Mouse (Mus musculus): Measurements from ENCODE around the gene Zfp759. TPM values are rescaled to one million over a fixed set of nuclear protein-coding genes. Genes with fewer than 3 reads are reported as not detected.
"Not testable (repeated sequence)": the region's sequence is repeated elsewhere in the genome, so short reads cannot be mapped to it uniquely, and the experiment has no call there.

Gene Zfp759
- 1 to 10 TPM; 4.0 to 6.5 TPM for total RNA-seq (2021)
- long read RNA-seq, experiment 1, partial matches to known transcripts = 0 of 1 reads
- long read RNA-seq, experiment 1, other reads (novel, unspliced or antisense) = 0 of 1 reads
- long read RNA-seq, experiment 2, partial matches to known transcripts = 0 of 1 reads
- long read RNA-seq, experiment 2, other reads (novel, unspliced or antisense) = 0 of 1 reads

- intact Hi-C loops (cut with DNase I) = loop anchor here (10.0 kb wide), 1 partner anchor 183 kb away; the partner anchor contains the start of gene Zfp457
- not testable (repeated sequence) for DNase-seq
Measured at GRCm38 (mm10) chr13:67121360-67121759, at the start of gene Zfp759. Gene Zfp759, plus strand, starts transcription at chr13:67121660.

DNA sequence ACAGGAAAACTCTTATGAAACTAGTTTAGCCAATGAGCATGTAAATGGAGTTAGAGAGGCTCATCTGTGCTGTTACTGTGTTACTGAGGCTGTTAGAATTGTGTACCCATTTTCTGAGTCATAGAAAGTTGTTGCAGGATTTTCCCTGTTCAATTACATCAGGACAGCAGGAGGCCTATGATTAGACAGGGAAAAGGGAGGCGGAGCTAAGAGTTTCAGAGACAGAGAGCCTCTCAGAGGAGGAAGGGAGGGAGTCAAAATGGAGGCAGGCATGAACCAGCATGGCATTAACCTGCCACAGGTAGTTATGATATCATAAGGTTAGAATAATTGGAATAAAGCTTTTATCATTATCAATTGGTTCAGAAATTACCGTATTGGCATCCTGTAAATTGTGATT, 48.7 kb upstream of the Zfp759 start:
- intact Hi-C loops (cut with DNase I) = no loop called here
- DNase-seq = no peak

DNA sequence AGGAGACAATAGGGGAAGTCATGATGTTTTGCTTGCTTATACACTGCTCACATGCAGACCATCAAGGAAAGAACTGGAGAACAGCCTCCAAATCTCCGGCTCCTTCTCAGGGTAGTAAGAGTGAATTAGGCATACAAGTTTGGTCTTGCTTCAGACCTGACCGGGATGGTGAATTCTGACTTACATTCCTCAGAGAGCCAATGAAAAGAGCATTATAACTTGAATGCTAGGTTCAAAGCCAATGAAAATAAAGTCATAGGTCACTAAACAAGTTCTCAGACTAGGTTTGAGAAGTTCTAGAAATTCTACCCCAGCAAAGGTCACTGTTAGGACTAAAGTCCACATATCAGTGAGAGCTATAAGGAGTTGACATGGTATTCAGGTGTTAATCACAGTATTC, 44.2 kb upstream of the Zfp759 start:
- DNase-seq = no peak
- intact Hi-C loops (cut with DNase I) = no loop called here

DNA sequence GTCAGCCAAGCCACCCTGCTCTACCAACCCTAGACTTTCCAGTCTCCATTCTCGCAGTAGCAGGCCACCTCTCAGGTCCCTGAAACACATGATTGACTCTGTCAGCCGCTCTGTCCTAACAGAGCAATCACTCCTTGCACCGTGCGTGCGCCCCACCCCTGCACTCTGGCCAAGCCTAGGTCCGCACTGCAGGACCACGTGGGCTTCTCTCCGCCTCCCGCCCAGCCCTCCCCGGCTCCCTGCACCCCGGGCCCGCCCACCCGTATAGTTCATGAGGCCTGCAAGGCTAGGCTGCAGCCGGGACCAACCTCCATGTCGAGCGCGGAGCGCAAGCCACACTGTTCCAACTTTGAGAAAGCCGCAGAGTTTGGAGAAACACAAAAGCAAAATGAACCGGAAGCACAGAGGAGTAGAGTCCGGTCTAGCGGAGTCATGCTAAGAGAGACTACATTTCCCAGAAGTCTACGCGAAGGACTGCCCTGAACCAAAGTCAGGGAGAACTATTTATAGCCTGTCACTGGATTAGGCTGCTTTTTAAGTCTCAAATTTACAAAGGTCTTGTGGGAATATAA, 40.2 kb upstream of the Zfp759 start:
- intact Hi-C loops (cut with DNase I) = loop anchor here (1.0 to 5.0 kb wide), 2 partner anchors 27 to 46 kb away; partner anchors contain the start of gene Gm28557
- DNase-seq = peak; percentile 76 to 79

DNA sequence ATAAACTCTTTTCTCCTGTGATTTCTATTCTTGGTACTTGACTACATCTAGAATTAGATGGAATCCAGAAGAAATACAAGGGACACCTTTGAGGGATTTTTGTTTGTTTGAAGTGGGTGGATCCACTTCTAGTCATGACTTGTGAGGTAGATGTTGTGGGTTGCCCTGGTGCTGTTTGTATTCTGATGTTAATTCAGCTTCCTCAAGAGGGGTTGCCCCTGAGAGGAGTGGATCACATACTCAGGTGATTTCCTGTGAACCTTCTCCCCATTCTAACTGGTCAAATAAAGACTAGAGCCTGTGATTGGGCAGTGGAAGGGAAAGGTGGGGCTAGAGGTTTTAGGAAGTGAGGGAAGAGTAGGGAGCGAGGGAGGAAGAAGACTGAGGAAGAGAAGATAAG, 39.5 kb upstream of the Zfp759 start:
- no peak for DNase-seq
- intact Hi-C loops (cut with DNase I) = loop anchor here (1.0 to 5.0 kb wide), 2 partner anchors 26 to 45 kb away; partner anchors contain the start of gene Gm28557

DNA sequence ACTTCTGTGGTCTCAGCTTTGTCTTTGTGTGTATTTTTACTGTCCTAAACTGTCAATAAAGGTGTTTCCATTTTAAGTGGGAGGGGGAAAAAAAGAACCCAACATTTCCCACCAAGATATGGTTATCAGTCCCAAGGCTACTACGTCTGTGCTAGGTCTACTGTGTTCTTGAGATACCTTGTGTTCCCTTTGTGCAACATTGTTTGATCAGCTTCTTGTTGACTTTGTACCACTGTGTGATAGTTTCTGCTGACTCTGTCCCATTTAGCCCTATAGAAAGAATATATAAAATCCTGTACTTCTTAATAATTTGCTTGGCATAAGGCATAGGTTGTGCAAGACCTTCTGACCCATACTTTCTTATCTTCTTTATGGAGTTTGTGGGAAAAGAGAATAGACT, 31.3 kb upstream of the Zfp759 start:
- intact Hi-C loops (cut with DNase I) = no loop called here
- no peak for DNase-seq

- intact Hi-C loops (cut with DNase I) = no loop called here
- no peak for DNase-seq
Measured at GRCm38 (mm10) chr13:67097876-67098275, 23.6 kb upstream of the Zfp759 start, which contains the start of gene Zfp708. Gene Zfp708, minus strand, starts transcription at chr13:67097976.

DNA sequence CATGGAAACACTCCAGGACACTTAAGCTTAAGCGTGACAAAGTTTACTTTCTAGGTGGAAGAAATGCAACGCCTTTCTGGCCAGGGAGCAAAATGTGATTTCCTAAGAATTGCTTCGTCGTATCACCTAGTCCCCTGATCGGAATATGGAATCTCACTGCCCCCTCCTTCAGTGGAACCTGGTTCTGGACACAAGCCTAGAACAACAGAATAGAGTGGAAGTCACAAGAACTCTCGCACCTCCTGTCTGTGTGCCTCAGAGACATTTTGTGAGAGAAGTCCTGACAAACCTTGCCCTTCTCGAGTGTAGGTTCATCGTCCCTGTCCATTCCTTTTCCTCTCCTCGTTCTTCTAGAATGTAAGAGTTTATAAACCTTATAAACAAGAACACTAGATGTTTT, 13.8 kb upstream of the Zfp759 start:
- intact Hi-C loops (cut with DNase I) = loop anchor here (1.0 to 5.0 kb wide), 2 partner anchors 26 to 105 kb away; no protein-coding TSS in a partner anchor
- no peak for DNase-seq

- intact Hi-C loops (cut with DNase I) = loop anchor here (1.0 to 5.0 kb wide), 2 partner anchors 27 to 106 kb away; no protein-coding TSS in a partner anchor
- peak; percentile 82 to 92 for DNase-seq
Measured at GRCm38 (mm10) chr13:67108194-67108820, 13.2 kb upstream of the Zfp759 start, which contains the start of gene Gm28557. Gene Gm28557, minus strand, starts transcription at chr13:67108604.

DNA sequence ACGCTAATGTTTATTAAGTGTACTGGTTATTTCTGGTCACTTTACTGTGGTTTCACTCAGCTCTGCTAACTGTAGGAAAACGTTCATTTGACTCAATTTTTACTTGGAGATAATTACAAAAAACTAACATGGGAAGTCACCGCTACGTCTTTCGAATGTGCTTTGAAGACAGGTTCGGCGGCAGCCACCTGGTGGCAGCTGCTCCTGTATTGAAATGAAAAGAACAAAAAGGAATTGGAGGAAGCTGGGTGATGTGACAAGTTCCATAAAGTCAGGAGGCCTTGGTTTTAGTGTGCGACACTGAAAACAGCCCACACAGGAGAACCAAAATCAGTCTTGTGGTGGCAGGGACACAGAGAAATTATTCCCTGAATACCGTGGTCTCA, 12.6 kb upstream of the Zfp759 start:
- peak in 1 of 2 experiments; percentile 7 for DNase-seq
- intact Hi-C loops (cut with DNase I) = loop anchor here (1.0 to 5.0 kb wide), 2 partner anchors 28 to 107 kb away; no protein-coding TSS in a partner anchor

DNA sequence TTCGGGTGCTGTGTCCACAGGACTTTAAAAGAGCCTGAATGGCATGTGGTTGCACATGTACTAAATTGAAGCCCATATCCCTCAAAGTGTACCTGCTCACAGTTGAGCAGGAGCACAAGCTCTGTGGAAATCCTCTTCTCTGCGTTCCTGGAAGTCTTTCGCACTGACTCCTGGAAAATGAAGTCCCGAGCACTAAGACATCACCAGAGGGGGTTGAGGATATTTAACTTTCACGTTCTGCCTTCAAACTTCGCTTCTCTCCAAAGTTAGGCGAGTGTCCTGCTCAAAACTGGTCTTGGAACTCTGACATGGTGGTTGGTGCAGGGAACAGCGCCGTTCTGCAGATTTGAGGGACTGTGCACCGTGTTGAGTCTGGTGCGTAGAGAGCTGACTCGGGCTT, 9.4 kb upstream of the Zfp759 start:
- peak in 1 of 2 experiments; percentile 15 for DNase-seq

GRCm38 (mm10) chr13:67113287-67113686, 8.2 kb upstream of the Zfp759 start:
- intact Hi-C loops (cut with DNase I) = no loop called here
- no peak for DNase-seq

More for the DNA sequence above, 9.4 kb upstream of the Zfp759 start:
- intact Hi-C loops (cut with DNase I) = no loop called here

- intact Hi-C loops (cut with DNase I); DNase-seq: not testable (repeated sequence)
Measured at GRCm38 (mm10) chr13:67116163-67116562, 5.3 kb upstream of the Zfp759 start, which contains the start of gene Rslcan18. Gene Rslcan18, minus strand, starts transcription at chr13:67116263.

DNA sequence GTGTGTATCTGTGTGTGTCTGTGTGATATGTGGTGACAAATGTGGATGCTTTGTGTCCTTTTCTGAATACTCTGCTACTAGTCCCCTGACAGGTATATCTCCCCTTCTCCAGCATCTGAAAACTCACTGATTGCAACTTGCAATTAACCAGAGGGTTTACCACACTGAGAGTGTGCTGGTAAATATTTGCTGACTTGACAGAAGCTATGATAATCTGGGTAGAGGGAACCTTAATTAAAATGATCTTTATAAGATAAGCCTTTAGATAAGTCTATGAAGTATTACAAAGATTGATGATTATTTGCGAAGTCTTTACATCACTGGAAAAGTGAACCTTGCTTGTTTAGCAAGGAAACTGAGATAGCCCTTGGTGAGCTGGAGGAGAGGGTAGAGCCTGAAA, 3.0 kb downstream of the Zfp759 start:
- intact Hi-C loops (cut with DNase I) = loop anchor here (10.0 kb wide), 1 partner anchor 180 kb away; the partner anchor contains the start of gene Zfp457

GRCm38 (mm10) chr13:67127507-67127906, 6.0 kb downstream of the Zfp759 start:
- not testable (repeated sequence) for DNase-seq
- intact Hi-C loops (cut with DNase I) = loop anchor here (5.0 to 10.0 kb wide), 2 partner anchors 45 to 177 kb away; partner anchors contain the start of gene Zfp457

More for the DNA sequence above, 3.0 kb downstream of the Zfp759 start:
- DNase-seq = no peak

- intact Hi-C loops (cut with DNase I) = loop anchor here (5.0 to 10.0 kb wide), 2 partner anchors 46 to 177 kb away; partner anchors contain the start of gene Zfp457
- DNase-seq = peak; percentile 64 to 85
Measured at GRCm38 (mm10) chr13:67128038-67128721, 6.7 kb downstream of the Zfp759 start.

DNA sequence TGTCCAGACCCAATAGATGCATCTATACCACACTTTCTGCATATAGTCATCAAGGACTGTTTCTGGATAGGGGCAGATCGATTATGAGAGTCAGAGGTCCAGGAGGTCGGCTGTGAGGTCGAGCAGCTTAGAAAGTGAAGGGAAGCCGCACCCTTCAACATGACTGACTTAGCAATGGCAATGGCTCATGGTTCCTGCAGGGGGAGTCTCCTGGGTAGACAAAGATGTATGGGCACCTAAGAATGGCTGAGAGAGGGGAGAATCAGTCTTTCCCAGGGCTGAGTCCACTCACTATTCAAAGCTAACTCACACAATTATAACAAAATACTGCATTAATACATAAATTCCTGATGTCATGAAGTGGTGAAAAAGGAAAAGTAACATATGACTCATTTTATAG, 44.7 kb downstream of the Zfp759 start:
- intact Hi-C loops (cut with DNase I); DNase-seq: not testable (repeated sequence)

- DNase-seq = peak; percentile 70 to 77
- intact Hi-C loops (cut with DNase I) = not testable (repeated sequence)
Measured at GRCm38 (mm10) chr13:67172991-67173722, 51.7 kb downstream of the Zfp759 start, which contains the start of gene Rsl1. Gene Rsl1, plus strand, starts transcription at chr13:67173182.

DNA sequence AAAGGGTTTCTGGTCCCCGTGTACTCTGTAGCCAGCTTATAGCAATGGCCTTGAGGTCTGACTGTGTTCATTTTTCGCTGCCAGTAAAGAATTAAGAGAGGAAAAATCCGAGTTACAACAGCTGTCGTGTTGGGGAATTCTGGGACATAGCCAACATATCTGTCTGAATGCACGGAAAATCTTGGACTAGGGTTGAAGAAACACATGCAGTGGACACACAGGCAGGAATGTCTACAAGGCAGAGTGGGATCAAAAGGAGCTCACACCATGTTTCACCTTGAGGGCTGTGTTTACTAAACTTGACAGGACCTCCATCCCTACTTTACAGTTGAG, 52.2 kb downstream of the Zfp759 start:
- intact Hi-C loops (cut with DNase I) = no loop called here

More for the DNA sequence above, 52.2 kb downstream of the Zfp759 start:
- no peak for DNase-seq

Measured in heart, postnatal 14 days (tissue).